Mouse (Mus musculus): Measurements from ENCODE around the gene Prrt4.
"Not testable (repeated sequence)": the region's sequence is repeated elsewhere in the genome, so short reads cannot be mapped to it uniquely, and the experiment has no call there.

The Prrt4 gene

DNA sequence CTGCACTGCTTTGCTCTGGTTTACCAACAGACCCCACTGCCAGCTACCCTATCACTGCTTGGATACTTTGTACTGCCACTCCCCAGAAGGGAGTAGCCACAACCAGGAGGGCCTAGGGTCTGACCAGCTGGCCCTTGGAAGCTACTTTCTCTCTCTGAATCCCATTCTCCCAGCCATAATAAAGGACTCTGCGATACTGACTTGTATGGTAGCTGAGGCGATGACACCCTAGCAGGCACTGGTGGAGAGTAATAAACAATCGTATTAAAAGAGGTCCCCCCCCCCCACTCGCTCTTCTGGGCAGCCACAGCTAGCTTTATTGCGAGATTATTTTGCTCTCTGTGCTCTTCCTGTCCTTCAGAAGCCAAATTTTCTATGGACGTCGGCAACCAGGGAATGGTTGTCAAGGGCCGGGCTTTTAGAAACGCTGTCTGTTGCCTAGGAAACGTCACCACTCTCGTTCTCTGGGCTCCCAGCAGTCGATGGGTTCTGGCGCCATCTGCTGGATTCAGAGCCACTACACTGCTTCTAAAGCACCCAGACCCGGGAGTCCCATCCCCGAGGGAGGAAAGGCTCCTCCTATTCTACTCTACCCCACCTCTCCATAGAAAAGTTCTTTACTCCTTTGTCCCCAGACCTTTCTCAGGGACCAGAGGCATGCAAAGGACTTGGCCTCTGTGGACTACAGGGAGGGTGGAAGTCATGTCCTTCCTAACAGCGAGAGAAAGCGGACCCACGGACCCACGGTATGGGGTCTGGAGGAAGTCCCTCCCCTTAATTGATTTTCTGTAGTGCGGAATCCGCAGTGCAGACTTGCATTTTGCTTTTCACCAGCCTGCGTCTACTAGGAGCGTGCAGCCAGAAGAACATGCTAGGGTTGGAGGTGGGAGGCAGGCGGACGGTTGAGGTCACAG, 19.2 kb upstream of the Prrt4 start:
- peak; percentile 86 for DNase-seq (ENCODE audit: low read depth, low spot score)

DNA sequence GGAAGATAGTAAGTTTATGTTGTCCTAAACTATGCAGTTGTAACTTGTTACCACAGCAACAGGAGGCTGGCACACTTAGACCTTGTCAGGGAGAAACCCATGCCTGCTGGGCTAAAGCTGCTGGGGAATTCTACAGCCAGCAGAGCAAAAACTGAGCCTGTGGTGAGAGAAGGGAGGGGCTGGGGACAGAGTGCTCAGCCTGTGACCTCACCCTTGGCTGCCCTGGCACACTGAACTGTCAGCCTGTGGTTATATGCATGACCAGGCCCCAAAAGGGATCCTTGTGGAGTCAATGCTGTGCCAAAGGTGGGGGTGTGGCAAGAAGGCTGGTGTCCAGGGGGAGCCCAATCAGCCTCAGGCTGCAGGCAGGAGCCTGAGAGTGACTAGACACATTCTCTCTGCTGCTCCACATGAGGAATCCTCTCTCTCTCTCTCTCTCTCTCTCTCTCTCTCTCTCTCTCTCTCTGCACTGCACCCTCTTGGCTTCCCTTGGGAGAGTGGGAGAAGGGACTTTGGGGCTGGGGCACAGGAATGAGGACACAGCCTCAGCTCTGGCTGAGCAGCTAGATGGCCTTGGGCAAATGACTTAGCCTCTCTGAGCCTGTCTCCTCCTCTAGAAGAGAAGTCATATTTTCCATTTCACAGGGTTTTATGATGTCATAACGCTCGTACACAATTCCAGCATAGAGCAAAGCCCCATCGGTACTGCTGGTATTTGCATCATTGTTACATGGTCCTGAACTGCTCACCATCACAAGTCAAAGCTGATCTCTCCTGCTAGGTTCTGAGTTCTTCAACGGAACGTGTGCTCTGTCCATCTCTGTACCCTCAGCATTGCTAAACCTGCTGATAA, 16.7 kb upstream of the Prrt4 start:
- no peak for DNase-seq (ENCODE audit: low read depth, low spot score)

DNA sequence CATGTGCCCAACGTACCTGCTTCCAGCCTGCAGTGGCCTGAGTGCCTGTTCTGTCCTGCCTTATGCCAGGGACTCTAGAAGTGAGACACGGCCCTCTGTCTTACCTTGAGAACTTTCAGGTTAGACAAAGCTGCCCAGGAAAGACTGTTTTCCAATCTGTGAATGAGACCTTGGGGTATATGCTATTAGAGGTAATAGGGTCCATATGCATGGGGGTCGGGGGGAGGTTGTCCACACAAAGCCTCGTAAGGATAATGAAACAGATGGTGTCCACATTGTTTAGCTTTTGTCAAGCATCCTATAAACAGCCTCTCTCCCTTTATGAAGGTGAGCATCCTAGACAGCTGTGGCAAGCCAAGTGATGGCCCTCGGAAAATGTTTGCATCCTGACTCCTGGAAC, 15.8 kb upstream of the Prrt4 start:
- no peak for DNase-seq (ENCODE audit: low read depth, low spot score)

DNA sequence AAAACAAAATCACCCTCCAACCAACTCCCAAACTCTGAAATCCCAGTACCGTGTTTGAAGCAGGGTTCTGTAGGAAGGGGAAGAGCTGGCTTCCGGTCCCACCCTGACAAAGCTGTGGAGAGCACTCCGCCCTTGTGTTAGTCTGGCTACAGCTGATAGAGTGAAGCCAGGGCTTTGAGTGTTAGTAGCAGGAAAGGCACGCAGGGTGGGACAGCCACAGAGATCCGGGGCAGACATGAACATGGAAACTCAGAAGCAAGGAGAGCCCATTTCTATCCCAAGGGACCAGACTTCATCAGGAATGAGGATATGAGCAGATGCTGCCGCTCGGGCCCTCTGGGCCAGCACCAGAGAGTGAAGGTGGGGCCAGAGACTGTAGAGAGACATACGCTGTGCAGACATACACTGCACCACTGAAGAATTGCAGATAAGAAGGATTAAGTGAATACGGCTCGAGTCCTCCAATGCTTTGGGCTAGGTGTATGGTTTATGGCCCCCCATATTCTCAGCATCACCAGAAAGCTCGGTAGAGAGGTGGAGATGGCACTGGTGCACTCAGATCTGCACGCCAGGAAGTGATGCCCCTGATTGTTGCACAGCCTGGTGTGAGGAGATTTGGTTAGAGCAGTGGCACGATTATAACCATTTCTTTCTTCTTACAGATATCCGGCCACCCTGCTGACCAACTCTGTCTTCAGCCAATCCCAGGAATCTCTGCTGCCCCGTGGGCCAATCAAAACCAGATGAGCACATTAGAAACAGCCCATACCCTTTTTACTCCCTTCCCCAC, 14.8 kb upstream of the Prrt4 start:
- DNase-seq (ENCODE audit: low read depth, low spot score): no peak

DNA sequence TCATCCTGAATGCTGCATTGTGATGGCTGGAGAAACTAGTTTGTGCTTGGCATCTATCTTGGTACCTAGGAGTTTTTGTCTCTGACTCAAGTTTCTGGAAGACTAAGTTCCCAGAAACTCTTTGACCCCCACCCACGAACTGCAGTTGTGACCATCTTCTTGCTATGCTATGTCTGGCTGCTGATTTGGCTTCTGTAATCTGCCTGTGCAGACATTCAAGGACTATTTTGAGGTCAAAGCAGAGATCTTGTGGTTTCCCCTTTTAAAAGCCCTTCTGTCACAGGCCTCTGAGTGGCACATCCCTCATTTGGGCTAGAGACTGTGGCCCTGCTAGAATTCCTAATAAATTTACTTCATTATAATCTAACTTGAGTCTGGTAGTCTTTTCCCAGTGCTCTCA, 8.6 kb upstream of the Prrt4 start:
- no peak for DNase-seq (ENCODE audit: low read depth, low spot score)

DNA sequence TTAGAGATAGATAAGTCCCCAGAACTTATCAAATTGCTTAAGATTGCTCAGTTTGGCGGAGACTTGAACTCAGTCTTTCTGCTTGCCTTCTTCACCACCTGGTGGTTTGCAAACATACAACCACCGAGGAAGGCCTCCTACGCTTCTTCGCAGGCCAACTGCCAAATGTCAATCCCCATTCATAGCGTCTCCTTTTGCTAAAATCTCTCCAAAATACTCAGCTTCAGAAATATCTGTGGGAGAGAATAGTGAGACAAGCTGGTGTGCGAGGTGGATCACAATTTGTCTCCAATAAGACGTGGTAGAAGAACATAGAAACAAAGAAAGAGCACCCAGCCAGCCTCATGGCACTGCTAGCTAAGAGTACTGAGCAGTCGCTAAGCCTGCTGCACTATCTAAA, 459 bp upstream of the Prrt4 start:
- DNase-seq (ENCODE audit: low read depth, low spot score): no peak

DNA sequence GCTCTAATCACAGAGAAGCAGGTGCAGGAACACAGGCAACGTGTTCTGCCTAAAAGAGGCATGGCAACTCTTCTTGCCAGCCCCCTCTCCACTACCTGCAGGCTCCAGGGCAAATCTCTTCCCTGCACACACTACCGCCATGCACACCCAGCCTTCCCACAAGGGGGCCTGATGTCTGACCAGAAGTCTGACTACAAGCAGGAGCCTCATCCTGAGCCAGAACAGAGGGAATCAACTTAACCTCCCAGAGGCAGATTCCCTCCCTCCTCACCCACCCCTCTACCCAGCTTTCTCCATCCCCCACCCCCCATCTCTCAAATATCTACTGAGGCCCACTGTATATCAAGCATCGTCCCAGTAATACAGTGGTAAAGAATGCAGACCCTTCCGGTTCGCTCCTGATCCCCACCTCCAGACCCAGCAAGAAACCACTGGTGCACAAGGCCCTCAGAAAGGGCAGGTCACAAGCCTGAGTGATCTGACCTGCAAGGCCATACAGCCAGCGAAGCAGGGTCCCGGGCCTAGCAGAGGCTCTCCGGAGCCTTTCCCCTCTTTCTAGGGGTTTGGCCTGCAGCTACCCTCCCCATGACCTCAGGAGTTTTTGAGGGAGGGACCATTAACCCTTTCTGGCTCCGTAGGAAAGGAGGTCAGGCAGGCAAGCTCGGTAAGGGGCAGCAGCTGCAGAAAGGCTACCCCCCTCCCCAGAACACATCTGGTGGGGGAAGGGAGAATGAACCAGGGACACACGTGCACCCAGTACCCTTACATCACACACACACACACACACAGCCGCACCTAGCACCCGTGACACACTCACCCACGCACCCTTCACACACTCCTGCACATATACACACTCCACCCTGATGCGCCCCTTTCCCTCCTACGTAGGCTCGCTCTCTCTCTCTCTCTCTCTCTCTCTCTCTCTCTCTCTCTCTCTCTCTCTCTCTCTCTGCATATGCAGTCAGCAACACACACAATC, 1.2 kb downstream of the Prrt4 start:
- DNase-seq (ENCODE audit: low read depth, low spot score): no peak

DNA sequence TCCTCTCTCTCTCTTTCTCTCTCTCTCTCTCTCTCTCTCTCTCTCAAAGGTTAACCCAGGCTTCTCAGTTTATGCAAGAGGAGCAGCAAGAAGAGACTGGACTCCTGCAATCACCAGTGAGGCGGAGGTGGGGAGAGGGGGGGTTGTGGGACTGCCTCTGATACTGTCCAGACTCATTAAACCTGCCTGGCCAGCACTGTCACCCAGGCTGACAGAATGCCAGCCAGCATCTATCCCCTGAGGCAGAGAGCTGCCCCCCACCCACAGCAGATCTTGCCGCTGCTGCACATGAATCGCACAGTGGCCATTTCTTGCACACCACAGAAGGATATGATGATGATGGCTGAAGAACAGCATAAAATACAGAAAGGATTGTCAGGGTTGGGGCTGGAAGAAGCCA, 4.3 kb downstream of the Prrt4 start:
- DNase-seq (ENCODE audit: low read depth, low spot score): no peak

DNA sequence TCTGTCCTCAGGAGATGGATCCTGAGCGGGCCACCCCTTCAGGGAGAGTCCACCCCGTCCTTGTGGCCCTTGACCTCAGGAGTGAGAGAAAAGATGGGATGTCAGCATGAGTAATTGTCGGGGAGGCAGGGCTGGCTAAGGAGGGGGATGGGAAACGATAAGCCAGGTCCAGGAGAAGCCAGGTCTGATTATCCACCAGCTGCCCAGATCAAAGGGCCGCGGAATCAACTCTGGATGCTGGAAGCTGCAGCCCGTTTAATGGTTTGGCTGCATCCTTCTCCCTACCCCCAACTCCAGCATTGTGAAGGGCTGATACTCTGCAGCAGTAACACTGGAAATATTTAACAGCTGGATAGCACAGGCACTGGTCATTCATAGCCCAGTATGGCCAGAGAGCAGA, 5.0 kb downstream of the Prrt4 start:
- DNase-seq (ENCODE audit: low read depth, low spot score): no peak

DNA sequence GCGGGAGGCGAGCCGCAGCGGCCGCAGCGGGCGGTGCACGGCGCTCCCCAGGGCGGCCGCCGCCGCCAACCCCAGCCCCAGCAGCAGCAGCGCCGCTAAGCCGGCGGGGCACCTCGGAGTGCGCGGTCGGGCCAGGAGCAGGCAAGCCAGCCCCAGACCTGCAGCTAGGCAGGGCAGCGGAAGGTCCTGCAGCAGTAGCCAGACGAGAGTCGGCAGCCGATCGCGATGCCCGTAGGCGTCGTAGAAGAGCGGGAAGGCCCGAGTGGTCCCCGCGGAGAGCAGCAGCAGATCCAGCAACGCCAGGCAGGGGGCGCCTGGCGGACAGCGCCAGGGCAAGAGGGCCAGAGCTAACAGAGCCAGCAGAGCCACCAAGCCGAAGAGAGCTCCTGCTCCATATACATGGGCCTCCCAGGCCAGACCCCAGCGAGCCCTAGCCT, 8.4 kb downstream of the Prrt4 start:
- DNase-seq (ENCODE audit: low read depth, low spot score): no peak

DNA sequence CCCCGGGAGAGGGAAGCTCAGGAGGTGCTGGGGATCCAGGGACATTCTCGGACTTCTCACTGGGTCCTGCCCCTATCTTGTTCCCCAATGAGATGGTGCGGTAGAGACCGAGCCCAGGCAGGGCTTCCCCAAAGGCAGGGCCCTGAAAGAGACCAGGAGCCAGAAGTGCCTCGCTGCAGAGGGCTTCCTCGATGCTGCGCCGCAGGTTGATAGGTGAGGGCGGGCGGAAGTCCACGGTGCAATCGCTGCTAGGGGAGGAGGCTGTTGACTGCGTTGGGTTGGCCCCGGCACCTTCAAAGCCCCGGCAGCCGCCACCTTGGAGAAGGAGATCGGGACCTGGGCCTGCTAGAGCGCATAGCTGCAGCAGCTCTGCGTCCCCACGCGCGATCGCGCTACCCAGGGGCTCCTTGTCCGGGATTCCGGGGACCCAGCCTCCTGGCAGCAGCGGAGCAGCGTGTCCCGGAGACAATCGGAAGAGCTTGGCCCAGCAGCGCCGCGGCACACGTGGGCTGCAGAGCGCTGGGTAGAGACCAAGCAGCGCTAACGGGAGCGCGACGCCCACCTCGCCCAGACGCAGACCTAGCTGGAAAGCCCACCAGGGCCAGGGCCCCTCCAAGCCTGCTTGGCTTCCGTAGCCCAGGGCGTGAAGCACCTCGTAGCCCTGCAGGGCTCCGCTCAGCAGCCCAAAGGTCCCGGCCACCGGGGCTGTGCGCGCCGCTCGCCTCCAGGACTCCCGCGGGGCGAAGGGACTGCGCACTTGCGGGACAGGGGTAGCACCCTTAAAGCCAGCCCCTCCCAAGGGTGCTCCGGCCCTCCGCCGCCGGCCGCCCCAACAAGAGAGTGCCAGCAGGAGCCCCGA, 9.1 kb downstream of the Prrt4 start:
- DNase-seq (ENCODE audit: low read depth, low spot score): no peak

DNA sequence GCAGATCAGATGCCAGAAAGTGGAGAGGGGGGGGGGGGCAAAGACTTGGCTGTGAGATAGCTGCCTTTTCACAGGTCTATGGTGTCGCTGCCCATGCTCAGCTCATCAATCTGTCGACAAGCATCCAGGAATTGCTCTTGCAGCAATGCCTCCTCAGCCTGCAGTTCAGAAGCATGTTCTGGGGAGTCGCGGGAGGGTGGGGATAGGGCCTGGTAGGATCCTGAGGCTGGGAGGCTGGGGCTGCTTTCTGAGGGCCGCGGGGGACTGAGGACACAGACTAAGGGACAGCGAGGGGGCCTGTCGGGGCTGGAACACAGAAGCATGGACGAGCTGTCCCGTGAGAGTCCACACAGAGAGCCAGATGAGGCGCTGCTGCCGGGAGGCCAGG, 9.7 kb downstream of the Prrt4 start:
- no peak for DNase-seq (ENCODE audit: low read depth, low spot score)

DNA sequence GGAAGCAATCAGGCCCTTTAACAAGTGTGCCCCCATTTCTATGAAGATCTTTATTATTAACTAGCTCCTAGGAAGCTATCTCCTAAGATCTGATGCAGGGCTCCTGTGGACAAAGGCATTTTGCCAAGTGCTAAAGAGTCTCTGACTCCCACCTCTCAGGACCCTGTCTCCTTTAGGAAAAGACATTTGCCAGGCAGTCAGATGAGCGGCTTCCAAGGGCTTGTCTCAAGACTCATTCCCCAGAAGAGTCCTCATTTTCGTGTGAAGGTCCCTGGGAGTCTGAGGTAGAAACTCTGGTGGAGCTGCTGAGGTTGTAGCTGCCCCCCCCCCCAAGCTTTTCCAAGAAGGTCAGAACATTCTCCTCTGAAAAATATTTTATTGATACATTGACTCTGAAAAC, 10.5 kb downstream of the Prrt4 start:
- no peak for DNase-seq (ENCODE audit: low read depth, low spot score)

DNA sequence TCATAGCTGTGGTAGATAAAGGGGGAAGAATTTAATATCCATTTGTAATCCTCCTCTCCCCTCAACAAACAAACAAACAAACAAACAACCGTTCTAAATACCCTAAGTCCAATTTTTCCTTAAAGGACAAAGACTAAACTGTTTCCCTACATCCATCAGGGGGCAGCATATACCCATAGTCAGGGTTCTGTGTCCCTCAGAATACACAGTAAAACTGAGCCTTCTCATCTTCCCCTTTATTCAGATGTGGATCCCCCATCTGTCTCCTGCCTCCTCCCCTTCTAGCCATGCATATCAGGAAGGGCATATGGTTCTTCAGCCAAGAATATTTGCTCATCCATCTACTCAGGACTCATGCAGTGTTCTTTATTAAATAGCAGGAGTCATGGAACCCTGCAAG, 13.2 kb downstream of the Prrt4 start:
- DNase-seq (ENCODE audit: low read depth, low spot score): no peak

DNA sequence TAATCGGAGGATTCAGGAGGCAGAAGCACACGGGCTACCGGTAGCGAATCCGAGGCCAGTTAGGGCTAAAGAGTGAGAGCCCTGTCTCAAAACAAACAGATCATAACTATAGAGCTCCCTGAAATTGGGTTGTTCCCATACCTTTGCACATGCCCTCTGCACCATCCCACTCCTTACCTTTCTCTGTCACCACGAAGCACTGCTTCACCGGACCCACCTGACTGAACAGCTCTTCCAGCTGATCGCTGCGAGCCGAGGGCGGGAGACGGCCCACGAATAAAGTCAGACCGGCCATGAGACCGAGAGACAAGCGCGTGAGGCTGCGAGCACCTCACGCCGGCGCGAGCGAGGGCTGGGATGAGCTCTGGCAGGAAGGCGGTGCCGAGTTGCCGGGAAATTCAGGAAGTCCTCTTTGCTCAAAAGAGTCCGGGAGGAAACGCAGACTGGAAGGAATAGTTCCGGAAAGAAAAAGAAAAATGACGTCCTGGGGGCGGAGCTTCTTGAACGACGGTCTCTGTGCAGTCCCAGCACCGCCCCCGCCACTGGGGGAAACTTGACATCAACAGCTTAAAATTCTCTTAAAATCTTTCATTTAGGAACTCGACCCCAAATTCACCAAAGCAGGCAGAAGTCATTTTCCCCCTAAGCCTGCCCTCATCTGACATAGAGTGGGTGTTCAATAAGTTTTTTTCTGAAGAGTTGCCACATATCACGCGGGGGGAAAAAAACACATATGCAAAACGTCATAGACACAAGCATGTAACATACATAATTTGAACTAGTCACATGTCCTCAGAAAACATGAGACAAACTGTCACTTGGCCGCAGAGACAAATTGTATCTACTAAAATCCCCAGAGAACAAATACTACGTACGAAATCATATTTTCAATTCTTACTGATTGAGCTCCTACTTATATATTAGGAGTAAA, 14.8 kb downstream of the Prrt4 start, which contains the start of gene Rbm28:
Rbm28 (minus strand) TSS at position 693 of the 931 bp plus-strand sequence.
- peak; percentile 84 for DNase-seq (ENCODE audit: low read depth, low spot score)

DNA sequence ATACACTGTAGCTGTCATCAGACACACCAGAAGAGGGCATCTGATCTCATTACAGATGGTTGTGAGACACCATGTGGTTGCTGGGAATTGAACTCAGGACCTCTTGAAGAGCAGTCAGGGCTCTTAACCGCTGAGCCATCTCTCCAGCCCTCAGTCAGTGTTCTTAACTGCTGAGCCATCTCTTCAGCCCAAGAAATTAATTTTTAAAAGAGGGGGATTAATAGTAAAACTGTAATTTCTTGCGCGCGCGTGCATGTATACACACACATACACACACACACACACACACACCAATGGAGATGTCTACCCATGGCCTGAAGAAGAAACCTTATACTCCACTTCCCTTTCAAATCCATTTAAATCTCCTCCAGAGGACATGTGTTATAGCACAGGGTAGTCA, 18.1 kb downstream of the Prrt4 start:
- DNase-seq (ENCODE audit: low read depth, low spot score): not testable (repeated sequence)

DNA sequence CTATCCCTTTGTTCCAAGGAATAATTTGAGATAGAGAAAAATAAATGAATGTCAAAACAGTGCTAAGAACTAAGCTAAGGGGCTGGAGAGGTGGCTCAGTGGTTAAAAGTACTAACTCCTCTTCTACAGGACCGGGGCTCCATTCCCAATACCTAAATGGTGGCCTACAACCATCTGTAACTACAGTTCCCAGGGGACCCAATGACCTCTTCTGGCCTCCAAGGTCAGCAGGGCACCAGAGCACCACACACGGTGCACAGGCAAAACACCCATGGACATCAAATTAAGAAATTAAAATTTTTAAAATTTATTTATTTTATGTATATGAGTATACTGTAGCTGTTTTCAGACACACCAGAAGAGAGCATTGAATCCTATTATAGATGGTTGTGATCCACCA, 18.6 kb downstream of the Prrt4 start:
- DNase-seq (ENCODE audit: low read depth, low spot score): no peak

DNA sequence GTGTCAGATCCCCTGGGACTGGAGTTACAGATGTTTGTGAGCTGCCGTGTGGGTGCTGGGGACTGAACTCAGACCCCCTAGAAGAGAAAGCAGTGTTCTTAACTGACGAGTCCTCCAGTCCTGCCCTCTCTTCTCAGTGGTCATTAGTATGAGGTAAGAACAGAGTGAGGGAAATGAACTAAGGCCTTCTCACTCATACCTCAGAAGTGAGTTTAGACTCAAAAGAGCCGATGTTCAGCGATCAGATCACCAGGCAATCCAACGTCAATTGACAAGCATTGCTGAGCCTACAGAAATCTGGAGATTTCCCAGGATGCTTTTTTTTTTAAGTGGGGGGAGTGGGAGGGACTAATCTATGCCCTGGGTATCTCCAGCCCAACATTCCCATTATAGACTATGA, 23.1 kb downstream of the Prrt4 start:
- DNase-seq (ENCODE audit: low read depth, low spot score): no peak

DNA sequence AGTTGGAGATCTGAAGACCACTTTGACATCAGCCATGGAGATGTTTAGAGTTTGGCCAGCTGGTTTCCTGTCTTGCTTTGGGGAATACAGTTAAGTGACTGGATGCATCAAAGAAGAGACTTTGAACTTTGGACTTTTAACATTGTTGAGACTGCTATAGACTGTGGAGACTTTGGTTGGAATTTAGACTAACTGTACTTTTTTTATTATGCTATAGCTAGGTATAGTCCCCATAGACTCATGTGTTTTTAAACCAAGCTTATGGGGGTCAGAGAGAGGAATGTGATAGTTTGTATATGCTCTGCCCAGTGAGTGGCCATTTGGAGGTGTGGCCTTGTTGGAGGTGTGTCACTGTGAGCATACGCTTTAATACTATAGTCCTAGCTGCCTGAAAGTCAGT, 29.4 kb downstream of the Prrt4 start:
- no peak for DNase-seq (ENCODE audit: low read depth, low spot score)

Data from brain, embryonic 18.5 days (tissue).